Mouse (Mus musculus): Measurements from ENCODE around the gene Atf6.
A peak's percentile ranks its signal among the peaks of the same experiment; 100 is the strongest.

The Atf6 gene

DNA sequence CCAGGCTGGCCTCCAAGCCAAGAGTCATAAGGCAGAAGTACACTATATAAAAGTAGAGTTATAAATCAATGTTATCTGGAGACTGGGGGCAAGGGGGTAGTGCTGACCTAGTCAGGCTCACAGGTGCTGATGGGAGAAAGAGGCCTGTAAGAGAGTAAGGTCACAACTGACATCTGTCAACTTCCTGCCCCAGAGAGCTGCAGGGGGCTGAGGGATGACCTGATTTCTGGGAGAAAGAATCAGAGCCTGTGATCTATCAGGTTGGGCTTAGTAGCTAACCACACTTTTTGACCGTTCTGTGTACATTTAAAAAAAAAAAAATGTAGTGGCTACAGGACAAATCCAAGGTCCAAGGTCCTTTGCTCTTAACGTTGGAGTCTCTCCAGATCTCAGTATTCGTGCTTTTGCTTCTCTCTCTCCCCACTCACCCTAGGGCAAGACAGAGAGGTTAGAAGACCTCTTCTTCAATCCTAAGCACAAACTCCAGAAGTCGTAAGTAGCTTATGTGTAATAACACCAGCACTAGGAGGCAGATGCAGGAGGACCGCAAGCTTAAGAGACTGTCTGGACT is 15.4 kb upstream of the Atf6 start:
- DNase-seq, result no peak

DNA sequence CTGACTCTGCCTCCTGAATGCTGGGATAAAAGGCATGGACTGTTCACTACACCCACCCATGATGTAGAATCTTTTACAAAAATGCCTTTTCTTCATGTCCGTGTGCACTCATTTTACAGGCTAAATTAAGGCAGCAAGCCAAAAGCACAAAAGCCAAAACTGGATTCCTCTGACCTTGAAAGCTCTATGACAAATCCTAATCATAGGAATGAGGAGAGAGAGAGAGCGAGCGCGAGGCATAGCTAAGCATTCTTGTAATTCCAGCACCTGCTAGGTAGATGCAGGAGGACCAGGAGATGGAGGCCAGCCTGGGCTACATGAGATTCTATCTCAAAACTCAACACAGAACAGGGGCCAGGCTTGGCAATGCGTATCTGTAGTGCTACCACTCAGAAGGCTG is 9.3 kb upstream of the Atf6 start:
- DNase-seq, result no peak

DNA sequence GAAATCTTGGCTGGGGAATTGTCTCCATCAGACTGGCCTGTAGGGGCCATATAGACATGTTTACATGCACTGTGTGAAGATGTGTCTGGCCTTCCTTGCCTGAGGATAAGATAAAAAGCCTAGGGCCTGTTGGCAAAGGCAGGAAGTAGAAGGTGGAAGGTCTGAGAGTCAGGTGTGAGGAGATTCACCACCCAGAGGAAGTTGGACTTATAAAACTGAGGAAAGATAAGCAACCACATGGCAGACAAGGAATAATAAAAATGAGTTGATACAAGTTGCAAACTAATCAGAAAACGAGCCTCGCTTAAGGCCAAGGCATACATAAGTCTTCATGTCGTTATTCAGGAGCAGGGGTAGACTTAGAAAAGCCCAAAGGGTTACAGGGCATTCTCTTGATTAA is 8.1 kb upstream of the Atf6 start:
- DNase-seq, result no peak

DNA sequence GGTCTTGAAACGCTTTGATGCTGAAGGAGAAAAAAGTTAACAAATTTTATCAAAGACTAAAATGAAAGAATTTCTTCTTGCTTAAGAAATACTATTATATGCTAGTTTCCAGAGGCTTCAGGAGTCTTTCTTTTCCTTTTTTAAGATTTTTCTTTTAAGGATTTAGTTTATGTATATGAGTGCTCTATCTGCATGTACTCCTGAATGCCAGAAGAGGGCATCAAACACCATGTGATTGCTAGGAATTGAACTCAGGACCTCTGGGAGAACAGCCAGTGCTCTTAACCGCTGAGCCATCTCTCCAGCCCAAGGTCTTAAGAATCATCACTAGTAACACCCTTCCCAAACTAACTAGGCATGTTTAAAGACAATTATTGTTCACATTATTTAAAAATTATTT is 4.4 kb upstream of the Atf6 start:
- DNase-seq, result no peak

DNA sequence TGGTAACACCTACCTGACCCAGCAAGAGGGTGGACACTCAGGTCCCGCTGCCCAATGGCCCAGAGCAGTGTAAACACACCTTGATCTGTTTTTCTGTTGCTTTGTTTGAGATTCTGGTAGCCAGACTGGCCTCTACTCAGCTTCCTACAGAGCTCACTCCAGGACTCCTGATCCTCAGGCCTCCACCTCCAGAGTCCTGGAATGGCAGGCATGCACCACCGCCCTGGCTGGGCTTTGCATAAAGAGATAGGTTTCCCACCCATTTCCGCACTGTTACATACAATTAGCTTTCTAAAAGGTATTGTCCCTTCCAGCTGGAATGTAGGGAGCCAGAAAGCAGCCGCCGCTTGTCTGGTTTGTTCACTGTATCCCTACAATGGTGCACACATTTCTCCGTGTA is 3.8 kb upstream of the Atf6 start:
- DNase-seq, result no peak

DNA sequence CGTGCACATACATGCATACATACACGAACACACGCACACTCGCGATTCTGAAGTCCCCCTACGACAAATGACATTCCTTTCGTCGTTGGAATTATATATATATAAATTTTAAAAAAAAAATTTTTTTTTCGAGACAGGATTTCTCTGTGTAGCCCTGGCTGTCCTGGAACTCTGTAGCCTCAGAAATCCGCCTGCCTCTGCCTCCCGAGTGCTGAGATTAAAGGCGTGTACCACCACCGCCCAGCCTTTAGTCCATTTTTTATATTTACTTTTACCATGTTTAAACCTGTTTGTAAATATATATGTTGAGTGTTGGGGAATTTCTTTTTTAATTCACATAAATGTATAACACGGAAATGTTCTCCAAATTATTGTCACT is 1.3 kb upstream of the Atf6 start:
- DNase-seq, result no peak

DNA sequence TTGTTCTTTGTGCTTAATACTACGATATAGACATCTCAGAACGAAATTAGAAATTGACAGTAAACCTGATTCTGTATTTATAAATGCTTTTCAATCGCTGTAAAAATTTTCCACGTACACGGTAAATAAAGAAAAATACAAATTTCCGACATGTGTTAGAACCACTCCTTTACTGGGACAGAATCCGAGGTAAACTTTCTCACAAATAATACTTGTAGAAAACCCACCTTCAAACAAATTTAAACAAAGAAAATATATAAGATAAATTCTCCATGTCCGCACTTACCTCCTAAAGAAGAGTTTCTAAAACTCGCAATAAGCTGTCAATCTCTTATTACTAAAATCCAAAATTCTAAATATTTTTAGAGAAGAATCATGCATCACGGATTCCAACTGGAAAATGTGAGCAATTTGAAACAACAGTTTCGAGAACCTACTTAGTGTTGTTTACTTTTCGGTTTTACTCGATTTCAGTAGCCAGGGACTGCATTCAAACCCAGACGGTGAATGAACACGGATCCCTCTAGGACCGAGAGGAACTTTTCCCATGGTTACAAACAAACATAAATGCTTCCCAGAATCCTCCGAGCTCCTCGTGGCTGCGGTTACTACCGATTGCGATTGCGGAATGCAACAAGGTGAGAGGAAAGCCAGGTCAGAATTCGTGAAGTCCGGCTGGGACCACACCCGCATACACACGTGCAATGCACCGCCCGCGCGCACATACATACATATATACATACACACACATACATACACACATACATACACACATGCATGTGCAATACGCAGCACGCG is 735 bp upstream of the Atf6 start:
- peak; percentile 83 for DNase-seq

DNA sequence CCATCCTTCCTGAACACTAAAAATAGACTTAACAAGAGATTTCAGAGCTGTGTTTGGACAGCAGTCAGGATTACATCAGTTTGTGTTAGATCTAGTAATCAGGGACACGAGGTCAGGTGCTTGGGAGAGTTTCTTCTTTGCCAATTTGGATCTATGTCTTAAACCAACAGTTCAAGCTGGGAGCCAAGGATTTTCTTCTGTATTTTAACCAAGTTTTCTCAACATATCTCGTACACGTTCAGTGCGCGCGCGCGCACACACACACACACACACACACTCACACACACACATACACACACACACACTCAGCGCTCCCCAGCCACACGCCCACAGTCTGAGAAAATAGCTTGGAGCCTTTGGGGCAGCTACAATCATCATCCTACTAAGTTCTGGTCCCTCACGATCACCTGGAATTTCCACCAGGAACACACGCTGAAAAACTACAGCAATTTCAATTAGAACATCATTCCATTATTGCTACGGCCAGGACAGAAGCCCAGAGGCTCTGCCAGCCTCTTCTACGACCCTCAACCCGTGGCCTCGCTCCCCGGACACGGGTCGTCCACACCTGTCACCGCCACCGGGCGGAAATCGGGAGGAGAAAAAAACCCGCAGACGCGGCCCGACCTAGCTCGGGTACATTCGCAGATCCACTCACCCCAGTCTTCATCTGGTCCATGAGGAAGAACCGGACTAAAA is 430 bp downstream of the Atf6 start:
- DNase-seq, result peak; percentile 24

DNA sequence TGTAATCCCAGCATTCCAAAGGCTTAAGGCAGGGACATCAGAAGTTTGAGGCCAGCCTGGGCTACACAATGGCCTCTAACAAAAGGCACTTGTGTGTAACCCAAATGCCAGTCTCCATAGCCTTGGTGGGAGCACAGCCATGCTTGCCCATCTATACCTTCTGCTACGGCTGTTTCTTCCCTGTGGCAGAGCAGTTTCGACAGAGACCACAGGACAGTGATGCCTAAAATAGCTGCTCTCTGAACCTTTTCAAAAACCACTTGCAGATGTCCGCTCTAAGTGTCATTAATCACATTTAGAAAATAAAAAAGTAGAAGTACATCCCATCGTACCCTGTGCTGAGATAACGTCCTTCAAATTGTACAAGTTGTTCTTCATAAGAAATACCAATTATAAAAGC is 2.2 kb downstream of the Atf6 start:
- no peak for DNase-seq

DNA sequence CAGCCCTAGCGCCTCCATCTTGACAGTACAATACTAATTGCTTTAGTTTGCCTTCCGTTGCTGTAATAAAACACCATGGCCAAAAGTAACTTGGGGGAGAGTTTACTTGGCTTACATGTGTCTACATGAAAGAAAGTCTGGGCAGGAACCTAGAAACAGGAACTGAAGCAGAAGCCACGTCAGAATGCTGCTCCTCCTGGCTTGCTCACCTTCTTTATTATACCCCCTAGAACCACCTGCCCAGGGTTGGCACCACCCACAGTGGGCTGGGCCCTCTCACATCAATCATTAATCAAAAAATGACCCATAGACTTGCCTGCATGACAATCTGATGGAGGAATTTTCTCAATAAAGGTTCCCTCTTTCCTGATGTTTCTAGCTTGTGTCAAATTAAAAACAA is 2.8 kb downstream of the Atf6 start:
- no peak for DNase-seq

DNA sequence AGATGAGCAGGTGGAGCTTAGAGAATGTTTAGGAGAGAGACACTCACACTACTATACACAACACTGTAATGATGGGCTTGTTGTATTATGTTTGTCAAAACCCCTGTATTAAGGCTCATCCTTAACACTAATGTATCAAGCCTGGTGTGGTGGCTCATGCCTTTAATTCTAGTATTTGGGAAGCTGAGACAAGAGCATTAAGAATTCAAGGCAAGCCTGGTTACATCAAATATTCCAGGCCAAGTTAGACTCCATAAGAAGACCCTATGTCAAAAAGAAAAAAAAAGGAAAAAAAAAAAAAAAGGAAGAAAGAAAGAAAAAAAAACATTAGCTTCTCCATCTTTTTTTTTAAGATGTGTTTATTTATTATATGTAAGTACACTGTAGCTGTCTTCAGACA is 3.3 kb downstream of the Atf6 start:
- DNase-seq, result no peak

DNA sequence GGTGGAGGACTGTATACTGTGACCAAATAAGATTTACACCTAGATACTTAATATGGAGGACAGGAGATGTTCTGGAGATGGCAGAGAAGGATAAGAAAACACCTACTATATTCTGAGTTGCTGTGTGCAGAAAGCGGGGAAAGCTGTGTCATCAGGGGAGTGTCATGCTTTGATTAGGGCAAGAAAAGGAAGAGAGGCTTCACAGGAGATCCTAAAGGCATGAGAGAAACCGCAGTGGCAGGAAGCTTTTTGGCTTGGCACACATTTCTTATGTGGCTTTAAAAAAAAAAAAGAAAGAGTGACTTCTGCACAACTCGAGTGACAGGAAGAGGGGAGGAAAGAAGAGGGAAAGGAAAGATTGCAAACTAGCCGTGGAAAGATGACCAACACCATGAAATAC is 4.5 kb downstream of the Atf6 start:
- no peak for DNase-seq

DNA sequence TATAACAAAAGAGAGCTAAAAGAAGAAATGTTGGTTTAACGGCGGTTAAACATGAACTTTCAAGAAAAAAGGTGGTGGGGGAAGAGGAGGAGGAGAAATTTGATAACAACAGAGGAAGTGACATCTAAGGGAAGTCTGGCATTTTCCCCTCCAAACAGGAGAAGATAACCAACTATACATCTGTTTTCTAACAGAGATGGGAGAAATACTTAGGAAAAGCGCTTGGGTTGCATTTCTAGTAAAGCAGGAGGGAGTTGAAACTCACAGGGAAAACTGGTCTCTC is 5.2 kb downstream of the Atf6 start:
- DNase-seq, result no peak

DNA sequence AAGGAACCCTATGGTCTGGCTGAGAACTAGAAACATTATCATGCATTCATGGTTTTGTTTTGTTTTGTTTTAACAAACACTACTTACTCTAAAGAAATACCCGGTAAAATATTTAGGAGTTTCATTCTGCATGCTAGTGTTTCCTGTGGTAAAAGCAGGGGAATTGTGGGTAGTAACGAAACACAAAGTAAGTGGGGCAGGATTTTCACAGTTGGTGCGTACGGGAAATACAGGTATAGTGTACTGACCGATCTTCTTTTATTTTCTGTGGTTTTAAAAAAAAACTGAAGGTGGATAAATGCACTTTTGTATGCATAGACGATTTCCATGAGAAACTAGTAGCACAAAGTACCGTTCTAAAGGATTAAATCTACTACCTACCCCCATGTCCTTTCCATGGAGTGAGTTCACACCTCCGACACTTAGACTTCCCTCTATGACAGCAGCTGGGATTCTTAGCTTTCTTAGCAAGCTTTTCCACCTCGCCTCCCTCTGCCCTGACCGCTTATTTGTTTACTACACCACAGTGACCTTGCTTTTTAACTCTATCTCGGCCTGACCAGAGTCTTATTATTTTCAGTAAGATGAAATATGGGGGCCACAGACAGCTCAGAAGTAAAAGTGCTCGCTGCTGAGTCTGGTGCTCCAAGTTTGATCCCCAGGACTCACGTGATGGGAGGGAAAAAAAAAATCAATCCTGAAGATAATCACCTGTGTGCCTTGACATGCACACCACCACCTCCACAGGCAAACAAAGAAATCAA is 5.7 kb downstream of the Atf6 start:
- no peak for DNase-seq

DNA sequence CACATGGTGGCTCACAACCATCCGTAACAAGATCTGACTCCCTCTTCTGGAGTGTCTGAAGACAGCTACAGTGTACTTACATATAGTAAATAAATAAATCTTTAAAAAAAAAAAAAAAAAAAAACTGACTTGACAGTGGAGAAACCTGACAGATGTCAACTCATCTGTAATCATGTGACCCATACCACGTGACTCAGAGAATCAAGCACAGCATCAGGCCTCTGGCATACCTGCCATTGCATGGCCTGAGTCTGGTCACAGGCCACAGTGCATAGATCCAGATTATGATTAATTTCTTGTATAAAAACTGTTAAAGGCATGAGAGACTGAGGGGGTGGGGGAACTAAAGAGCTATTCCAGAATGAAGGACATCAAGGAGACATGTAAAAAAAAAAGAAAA is 8.7 kb downstream of the Atf6 start:
- no peak for DNase-seq

DNA sequence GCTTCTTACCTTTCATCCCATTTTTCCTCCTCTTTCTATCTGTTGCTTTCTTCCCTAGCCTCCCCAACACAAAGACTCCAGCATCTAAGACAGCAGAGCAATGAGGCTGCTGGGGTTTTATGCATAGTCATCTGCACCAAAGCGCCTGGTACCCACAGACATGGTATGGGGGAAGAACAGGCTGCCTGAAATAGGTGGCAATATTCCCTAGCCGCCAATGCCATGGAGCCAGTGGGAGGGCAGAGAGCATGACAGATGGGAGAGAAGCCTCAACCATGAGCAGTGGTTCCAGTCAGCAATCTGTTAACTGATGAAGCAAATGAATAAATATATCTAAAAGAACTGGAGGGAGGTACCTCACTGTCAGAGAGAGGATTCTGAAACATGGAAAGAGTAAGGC is 10.2 kb downstream of the Atf6 start:
- no peak for DNase-seq

DNA sequence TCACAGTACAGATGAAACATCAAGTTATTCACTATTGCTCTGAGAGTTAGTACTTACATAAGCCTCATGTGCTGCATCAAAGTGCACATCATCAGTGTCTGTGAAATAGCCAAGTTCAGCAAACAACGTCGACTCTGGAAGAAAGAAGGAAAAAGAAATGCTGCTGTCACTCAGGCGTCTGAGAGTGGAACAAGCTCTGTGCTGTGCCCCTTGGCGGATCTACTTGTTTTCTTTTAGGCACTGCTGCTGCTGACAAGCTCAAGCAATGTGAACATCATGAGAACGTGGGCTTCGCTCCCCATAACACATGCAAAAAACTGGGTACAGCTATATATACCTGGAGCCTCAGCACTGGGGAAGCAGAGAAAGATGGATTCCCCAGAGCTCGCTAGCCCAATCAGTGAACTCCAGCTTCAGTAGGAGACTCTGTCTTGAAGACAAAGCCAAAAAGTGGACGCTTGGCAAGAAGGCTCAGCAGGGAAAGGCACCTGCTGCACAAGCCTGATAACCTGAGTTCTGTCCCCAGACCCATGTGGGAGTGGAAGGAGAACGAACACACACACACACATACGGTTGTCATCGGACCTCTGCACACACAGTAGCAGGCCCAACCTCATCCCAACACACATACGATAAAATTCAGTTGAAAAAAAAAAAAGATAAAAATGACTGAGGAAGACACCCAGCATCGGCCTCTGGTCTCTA is 12.4 kb downstream of the Atf6 start:
- no peak for DNase-seq

DNA sequence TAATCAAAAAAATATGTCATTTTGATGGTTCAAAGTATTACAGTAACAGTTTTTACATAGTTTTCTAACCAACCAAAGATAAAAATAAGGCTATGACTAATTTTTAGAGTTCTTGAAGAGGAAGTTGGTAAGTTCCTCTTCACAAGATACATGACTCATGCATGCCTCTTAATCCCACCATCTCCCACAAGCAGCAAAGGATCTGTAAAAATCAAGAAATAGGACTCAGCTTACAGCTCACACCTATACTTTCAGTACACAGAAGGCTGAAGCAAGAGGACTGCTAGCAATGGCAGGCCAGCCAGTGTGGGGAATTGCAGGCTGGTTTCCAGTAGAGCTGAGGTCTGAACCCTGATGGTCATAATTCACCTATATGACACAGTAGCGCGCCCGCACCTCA is 14.0 kb downstream of the Atf6 start:
- no peak for DNase-seq

DNA sequence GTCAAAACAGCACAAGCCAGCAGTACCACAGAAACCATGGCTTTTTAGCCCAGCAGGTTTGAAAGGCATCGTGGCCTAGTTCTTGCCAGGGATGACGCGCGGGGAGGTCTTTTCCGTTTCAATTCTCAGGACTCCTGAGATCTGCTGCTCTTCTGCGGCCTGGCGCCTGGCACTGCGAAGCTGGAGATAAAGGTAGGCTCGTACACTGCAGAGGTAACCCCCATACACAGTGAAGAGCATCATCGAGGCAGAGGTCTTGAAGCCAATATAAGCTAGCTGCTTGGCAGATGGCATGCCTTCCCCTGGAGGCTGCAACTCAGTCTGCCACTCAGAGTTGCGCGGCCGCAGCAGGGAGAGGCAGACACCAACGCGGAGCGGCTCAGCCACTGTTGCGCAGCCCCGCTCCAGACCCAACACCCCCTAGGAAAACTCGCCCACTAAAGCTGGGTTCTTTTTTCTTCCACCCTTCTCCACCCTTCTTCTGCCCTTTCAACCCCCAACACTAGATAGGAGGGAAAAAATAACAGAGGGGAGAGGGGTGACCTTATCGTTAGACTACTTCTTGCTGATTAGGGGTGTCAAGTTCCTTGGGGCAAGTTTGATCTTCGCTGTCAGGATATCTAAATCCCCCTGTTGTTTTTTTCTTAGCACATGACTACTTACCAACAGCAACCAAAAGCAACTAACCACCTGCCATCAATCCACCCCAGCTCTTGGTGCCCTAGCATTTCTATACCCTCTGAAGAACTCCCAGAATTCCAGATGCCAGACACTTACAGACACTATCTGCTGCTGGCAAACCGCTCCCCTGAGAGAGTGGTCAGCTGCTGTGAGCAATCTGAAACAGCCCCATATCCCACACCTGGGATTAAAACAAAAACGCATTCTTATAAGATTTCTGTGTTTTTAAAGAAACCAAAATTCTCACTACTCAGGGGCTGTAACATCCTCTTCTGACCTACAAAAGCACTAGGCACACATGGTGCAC is 16.6 kb downstream of the Atf6 start:
- DNase-seq, result no peak

DNA sequence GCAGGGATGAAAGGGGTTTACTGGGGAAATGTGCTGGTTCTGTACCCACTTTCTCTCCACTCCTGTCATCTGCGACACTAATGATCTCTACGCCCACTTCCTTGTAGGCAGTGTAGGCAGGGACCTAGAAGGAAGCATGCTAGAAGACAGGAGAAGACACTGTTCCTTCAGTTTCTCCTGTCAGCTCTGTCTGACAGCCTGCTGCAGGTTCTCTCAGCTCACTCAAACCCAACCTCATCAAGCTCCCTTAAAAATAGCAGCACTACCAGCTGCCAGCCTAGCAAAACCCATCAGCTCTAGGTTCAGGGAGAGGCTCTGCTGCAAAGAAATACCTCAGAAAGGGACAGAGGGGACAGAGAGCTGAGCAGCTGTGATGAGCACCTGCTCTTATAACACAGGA is 17.6 kb downstream of the Atf6 start:
- no peak for DNase-seq

DNA sequence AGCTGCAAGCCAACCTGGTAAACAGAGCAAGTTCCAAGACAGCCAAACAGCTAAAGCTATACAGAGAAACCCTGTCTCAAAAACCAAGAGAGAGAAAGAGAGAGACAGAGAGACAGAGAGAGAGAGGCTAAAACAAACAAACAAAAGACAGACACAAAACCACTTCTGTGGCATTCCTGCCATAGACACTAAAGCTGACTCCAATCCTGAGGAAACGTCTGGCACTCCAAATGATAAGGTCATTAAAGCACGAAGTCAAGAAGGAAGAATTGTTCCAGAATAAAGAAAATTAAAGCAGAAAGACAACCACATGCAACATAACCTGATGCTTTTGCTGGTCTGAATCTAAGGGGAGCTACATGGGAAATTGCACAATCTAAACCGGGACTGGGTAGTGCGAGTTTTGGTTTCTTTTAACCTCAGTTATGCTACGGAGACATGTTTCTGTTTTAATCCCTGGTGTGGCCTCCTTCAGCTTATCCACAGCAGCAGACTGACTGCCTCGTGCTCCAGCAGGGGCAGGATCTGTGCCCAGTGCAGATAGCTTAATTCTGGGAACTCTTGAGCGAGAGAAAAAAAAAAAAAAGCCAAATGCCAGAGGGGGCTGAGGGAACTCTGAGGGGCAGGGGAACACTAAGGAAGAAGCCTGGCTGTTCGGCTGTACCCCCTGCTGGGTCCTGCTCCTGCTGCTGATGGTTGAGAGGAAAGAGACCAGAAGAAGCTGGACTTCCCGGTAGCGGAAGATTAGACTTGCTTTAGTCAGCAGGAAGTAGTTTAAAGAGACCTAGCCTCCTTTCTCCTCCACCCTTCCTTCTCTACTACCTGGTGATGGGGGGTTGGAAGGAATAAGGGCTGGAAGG is 21.9 kb downstream of the Atf6 start:
- DNase-seq, result no peak

All from kidney, postnatal 14 days (tissue).